Mouse (Mus musculus): ENCODE results near the gene Slc25a1. TPM values are rescaled to one million over a fixed set of nuclear protein-coding genes. Genes with fewer than 3 reads are reported as not detected.

Gene Slc25a1
- 11.0 TPM for polyA plus RNA-seq (2014; fragmentation: Illumina TruSeq; extraction: RNeasy Lipid Tissue Mini Kit (QIAGEN cat#74804); ENCODE audit: low read depth, low replicate concordance)

GRCm38 (mm10) chr16:17928087-17928580, at the start of gene Slc25a1:
Gene Slc25a1 (minus strand): TSS chr16:17928219.

GRCm38 (mm10) chr16:17914307-17915249, 13.4 kb downstream of the Slc25a1 start, which contains the start of gene Gsc2:
Gene Gsc2 (minus strand): TSS chr16:17915059.

GRCm38 (mm10) chr16:17911052-17911595, 16.9 kb downstream of the Slc25a1 start, which contains the start of gene Ess2:
Gene Ess2 (minus strand): TSS chr16:17911348.

GRCm38 (mm10) chr16:17898462-17898861, 29.6 kb downstream of the Slc25a1 start, which contains the start of the genes Dgcr2 and Tssk2:
Gene Dgcr2 (minus strand): TSS chr16:17898562.
Gene Tssk2 (plus strand): TSS chr16:17898637.

GRCm38 (mm10) chr16:17893923-17894322, 34.1 kb downstream of the Slc25a1 start, which contains the start of gene Tssk1:
Gene Tssk1 (plus strand): TSS chr16:17894223.

GRCm38 (mm10) chr16:17891567-17891959, 36.5 kb downstream of the Slc25a1 start, which contains the start of gene Gm20518:
Gene Gm20518 (minus strand): TSS chr16:17891671.

Other genes with a start within 250 kb of the Slc25a1 start
- gene Med15, start 195.3 kb downstream of the Slc25a1 start, polyA plus RNA-seq (2014; fragmentation: Illumina TruSeq; extraction: RNeasy Lipid Tissue Mini Kit (QIAGEN cat#74804); ENCODE audit: low read depth, low replicate concordance) = 9.5 TPM
- 4.0 TPM for gene Klhl22, start 168.6 kb downstream of the Slc25a1 start, polyA plus RNA-seq (2014; fragmentation: Illumina TruSeq; extraction: RNeasy Lipid Tissue Mini Kit (QIAGEN cat#74804); ENCODE audit: low read depth, low replicate concordance)
- not detected for gene Scarf2, start 130.9 kb downstream of the Slc25a1 start, polyA plus RNA-seq (2014; fragmentation: Illumina TruSeq; extraction: RNeasy Lipid Tissue Mini Kit (QIAGEN cat#74804); ENCODE audit: low read depth, low replicate concordance)
- 1.3 TPM for gene B830017H08Rik, start 95.1 kb downstream of the Slc25a1 start, polyA plus RNA-seq (2014; fragmentation: Illumina TruSeq; extraction: RNeasy Lipid Tissue Mini Kit (QIAGEN cat#74804); ENCODE audit: low read depth, low replicate concordance)
- 0.80 TPM for gene Car15, start 89.9 kb downstream of the Slc25a1 start, polyA plus RNA-seq (2014; fragmentation: Illumina TruSeq; extraction: RNeasy Lipid Tissue Mini Kit (QIAGEN cat#74804); ENCODE audit: low read depth, low replicate concordance)
- 0.21 TPM for gene Gm20518, start 36.5 kb downstream of the Slc25a1 start, polyA plus RNA-seq (2014; fragmentation: Illumina TruSeq; extraction: RNeasy Lipid Tissue Mini Kit (QIAGEN cat#74804); ENCODE audit: low read depth, low replicate concordance)
- 14.2 TPM for gene Tssk1, start 34.0 kb downstream of the Slc25a1 start, polyA plus RNA-seq (2014; fragmentation: Illumina TruSeq; extraction: RNeasy Lipid Tissue Mini Kit (QIAGEN cat#74804); ENCODE audit: low read depth, low replicate concordance)
- gene Dgcr2, start 29.7 kb downstream of the Slc25a1 start, polyA plus RNA-seq (2014; fragmentation: Illumina TruSeq; extraction: RNeasy Lipid Tissue Mini Kit (QIAGEN cat#74804); ENCODE audit: low read depth, low replicate concordance) = 23.1 TPM
- gene Tssk2, start 29.6 kb downstream of the Slc25a1 start, polyA plus RNA-seq (2014; fragmentation: Illumina TruSeq; extraction: RNeasy Lipid Tissue Mini Kit (QIAGEN cat#74804); ENCODE audit: low read depth, low replicate concordance) = 76.7 TPM
- gene Ess2, start 16.9 kb downstream of the Slc25a1 start, polyA plus RNA-seq (2014; fragmentation: Illumina TruSeq; extraction: RNeasy Lipid Tissue Mini Kit (QIAGEN cat#74804); ENCODE audit: low read depth, low replicate concordance) = 4.6 TPM
- not detected for gene Gsc2, start 13.2 kb downstream of the Slc25a1 start, polyA plus RNA-seq (2014; fragmentation: Illumina TruSeq; extraction: RNeasy Lipid Tissue Mini Kit (QIAGEN cat#74804); ENCODE audit: low read depth, low replicate concordance)
- not detected for gene Vpreb2, start 52.2 kb upstream of the Slc25a1 start, polyA plus RNA-seq (2014; fragmentation: Illumina TruSeq; extraction: RNeasy Lipid Tissue Mini Kit (QIAGEN cat#74804); ENCODE audit: low read depth, low replicate concordance)
- 27.1 TPM for gene Dgcr6, start 124.6 kb upstream of the Slc25a1 start, polyA plus RNA-seq (2014; fragmentation: Illumina TruSeq; extraction: RNeasy Lipid Tissue Mini Kit (QIAGEN cat#74804); ENCODE audit: low read depth, low replicate concordance)
- 0.10 TPM for gene Prodh, start 162.0 kb upstream of the Slc25a1 start, polyA plus RNA-seq (2014; fragmentation: Illumina TruSeq; extraction: RNeasy Lipid Tissue Mini Kit (QIAGEN cat#74804); ENCODE audit: low read depth, low replicate concordance)
- gene Rtn4r, start 199.4 kb upstream of the Slc25a1 start, polyA plus RNA-seq (2014; fragmentation: Illumina TruSeq; extraction: RNeasy Lipid Tissue Mini Kit (QIAGEN cat#74804); ENCODE audit: low read depth, low replicate concordance) = not detected